Mouse (Mus musculus): ENCODE results near the gene Snrpd3.

- TF ChIP-seq ZC3H11A (IDR thresholded peaks at IDR 0.05; ENCODE audit: borderline replicate concordance, low read depth, low read length) (no peak), HCFC1 (IDR thresholded peaks at IDR 0.05; ENCODE audit: borderline replicate concordance, insufficient read depth, low read length) (no peak), CHD2 (IDR thresholded peaks at IDR 0.05; ENCODE audit: low read depth, low read length) (no peak; the same call in 1 of the 2 replicates), ZNF384 (IDR thresholded peaks at IDR 0.05; ENCODE audit: low read depth, low read length) (no peak), MAFK (IDR thresholded peaks at IDR 0.05; ENCODE audit: insufficient read depth, low read depth, low read length) (no peak)
Measured at GRCm38 (mm10) chr10:75487131-75487530, 30.2 kb upstream of the Snrpd3 start.
